Mouse (Mus musculus) limb, embryonic 15.5 days (tissue): ENCODE measurements at regions not wholly inside any gene's neighbourhood (a gene's known extent, or its start where the extent isn't known, plus 50 kb on each side); places are given as distances from the start of the nearest gene placed in this dataset.
A peak's percentile ranks its signal among the peaks of the same experiment; 100 is the strongest.

Source experiments
- ATAC-seq: fragments of 200-750 bp; cut with Nextera tagmentation; 2 replicates; pipeline ENCODE4 v1.8.0; 2017; ENCODE audit warnings: low read depth, moderate TSS enrichment; ENCODE audit not compliant: insufficient number of reproducible peaks, low FRiP score, low TSS enrichment
- H3K27ac ChIP-seq: fragments of 300-500 bp; sonication (generic); 2 replicates; pipeline ENCODE4 v1.5.1; 2015; ENCODE audit warnings: moderate library complexity, mild to moderate bottlenecking, inconsistent platforms
- H3K27me3 ChIP-seq: fragments of 300-500 bp; sonication (generic); 2 replicates; pipeline ENCODE4 v1.6.1; 2015; ENCODE audit warnings: inconsistent platforms
- H3K36me3 ChIP-seq: fragments of 300-500 bp; sonication (generic); 2 replicates; pipeline ENCODE4 v1.6.1; 2015; ENCODE audit warnings: inconsistent platforms
- H3K4me1 ChIP-seq: fragments of 300-500 bp; sonication (generic); 2 replicates; pipeline ENCODE4 v1.6.1; 2015; ENCODE audit warnings: inconsistent platforms
- H3K4me2 ChIP-seq: fragments of 300-500 bp; sonication (generic); 2 replicates; pipeline ENCODE4 v1.6.1; 2015; ENCODE audit warnings: mild to moderate bottlenecking, inconsistent platforms
- H3K4me3 ChIP-seq: fragments of 300-500 bp; sonication (generic); 2 replicates; pipeline ENCODE4 v1.5.1; 2015; ENCODE audit warnings: mild to moderate bottlenecking, inconsistent platforms
- H3K9ac ChIP-seq: fragments of 300-500 bp; sonication (generic); 2 replicates; pipeline ENCODE4 v1.6.1; 2015; ENCODE audit warnings: inconsistent platforms
- H3K9me3 ChIP-seq: fragments of 300-500 bp; sonication (generic); 2 replicates; pipeline ENCODE4 v1.6.1; 2016; ENCODE audit warnings: inconsistent platforms
- whole genome bisulfite sequencing: fragments of 180-500 bp; shearing (Covaris S2); methylation state at CpG from one replicate; pipeline ENCODE4 v1.1.7; 2015; 5-methylcytosine and 5-hydroxymethylcytosine counted together

DNA sequence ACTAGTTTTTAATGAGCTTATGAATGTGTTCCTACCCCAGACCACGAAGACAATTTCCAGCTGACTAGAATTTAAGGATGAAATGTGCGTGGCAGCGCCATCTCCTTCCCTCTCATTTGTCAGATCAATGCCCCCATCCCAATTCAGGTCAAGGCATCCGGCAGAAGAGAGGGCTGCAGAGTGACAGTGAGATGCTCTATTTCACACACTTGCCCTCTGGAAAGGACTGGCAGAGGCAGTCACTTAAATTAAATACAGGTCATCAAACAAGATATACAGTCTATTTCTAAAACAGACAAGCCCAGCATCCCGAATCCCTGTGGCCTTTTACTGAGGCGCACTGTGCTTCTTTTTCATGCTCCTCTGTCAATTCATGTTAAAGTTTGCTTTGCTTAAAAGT, 211.9 kb downstream of the Ptprc start:
- 84% methylated on average over 6 of the region's 6 CpGs for WGBS
- H3K4me2 ChIP-seq, result no peak overlapping the region
- no peaks in the 10 kb centered on the region for H3K9me3 ChIP-seq
- peaks cover 19% of the 10 kb centered on the region for H3K36me3 ChIP-seq
- H3K4me3 ChIP-seq, result no peak overlapping the region
- H3K27me3 ChIP-seq, result no peaks in the 10 kb centered on the region
- no peak overlapping the region for H3K9ac ChIP-seq
- H3K27ac ChIP-seq, result no peak overlapping the region
- H3K4me1 ChIP-seq, result no peaks in the 10 kb centered on the region
- ATAC-seq, result no peak

DNA sequence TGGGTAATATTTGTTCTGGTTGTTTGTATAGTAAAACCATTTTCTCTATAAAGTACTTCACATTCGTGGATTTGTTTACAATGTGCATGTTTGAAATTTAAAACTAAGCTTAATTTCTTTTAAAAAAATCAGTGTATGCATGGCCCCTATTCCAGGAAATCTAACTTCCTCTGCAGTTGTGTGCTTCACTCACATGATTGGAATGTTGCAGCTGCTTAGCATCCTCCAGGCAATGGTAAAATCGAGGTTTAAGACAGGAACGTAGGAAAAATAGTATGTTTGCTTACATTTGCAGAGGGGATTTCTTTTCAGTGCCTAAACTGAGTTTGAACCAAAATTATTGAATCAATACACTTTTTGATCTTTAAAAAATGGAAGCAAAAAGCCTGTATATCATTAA, 217.5 kb downstream of the Ptprc start:
- Histone ChIP-seq H3K27me3 (no peaks in the 10 kb centered on the region), H3K4me2 (no peak overlapping the region), H3K27ac (no peak overlapping the region), H3K36me3 (peaks cover 11% of the 10 kb centered on the region), H3K4me3 (no peak overlapping the region), H3K9me3 (no peaks in the 10 kb centered on the region), H3K4me1 (peaks cover 8% of the 10 kb centered on the region), H3K9ac (no peak overlapping the region)
- no peak for ATAC-seq
- 24% methylated on average over 3 of the region's 3 CpGs for WGBS

DNA sequence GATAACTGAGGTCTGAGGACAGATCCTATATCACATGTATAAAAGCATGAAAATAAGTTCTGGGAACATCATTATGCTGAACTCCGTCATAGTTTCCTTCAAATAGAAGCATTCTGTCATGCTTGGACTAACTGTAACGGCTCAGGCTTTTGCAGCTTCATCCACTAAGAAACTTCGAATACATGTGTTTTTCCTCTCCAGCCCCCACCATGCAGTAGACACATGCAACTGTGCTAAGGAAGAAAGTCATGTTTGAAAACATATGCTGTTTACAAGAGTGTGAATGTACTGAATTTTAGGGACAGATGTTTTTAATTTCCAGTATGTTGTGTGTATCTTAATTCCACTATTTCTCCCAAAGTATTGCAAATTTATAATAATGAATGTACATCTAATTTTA, 219.5 kb downstream of the Ptprc start:
- Histone ChIP-seq H3K36me3 (peaks cover 6% of the 10 kb centered on the region; the same call in 1 of the 2 replicates), H3K9ac (no peak overlapping the region), H3K27ac (peak overlapping the region; percentile 33; the same call in 1 of the 2 replicates), H3K9me3 (no peaks in the 10 kb centered on the region), H3K4me3 (no peak overlapping the region), H3K4me1 (peaks cover 13% of the 10 kb centered on the region), H3K27me3 (no peaks in the 10 kb centered on the region), H3K4me2 (no peak overlapping the region)
- ATAC-seq, result no peak
- WGBS, result 36% methylated on average over 3 of the region's 3 CpGs

DNA sequence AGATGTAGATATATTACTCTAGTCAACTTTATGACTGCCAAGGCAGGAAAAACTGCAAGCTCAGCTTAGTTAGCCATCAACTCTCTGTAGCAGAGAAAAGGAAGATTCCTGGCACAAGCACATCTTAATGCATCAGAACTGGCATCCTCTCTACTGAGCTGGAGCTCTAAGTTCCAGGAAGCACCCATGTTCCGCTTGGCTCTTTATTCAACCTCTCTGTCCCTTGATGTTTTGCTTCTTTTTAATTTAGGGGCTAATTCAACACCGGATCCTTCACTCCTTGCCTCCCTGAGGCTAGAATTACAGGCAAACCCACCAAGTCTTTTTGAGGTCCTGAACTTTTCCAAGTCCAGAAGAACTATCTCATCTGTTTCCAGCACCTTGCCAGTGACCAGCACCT, 220.4 kb downstream of the Ptprc start:
- Histone ChIP-seq H3K9ac (no peak overlapping the region), H3K4me3 (no peak overlapping the region), H3K27me3 (no peaks in the 10 kb centered on the region), H3K36me3 (0 out of 2 replicates have a peak, but pooled peaks cover 3% of the 10 kb centered on the region), H3K27ac (no peak overlapping the region; the same call in 1 of the 2 replicates), H3K4me2 (no peak overlapping the region), H3K4me1 (peaks cover 13% of the 10 kb centered on the region), H3K9me3 (no peaks in the 10 kb centered on the region)
- 69% methylated on average over 2 of the region's 2 CpGs for WGBS
- ATAC-seq, result no peak

DNA sequence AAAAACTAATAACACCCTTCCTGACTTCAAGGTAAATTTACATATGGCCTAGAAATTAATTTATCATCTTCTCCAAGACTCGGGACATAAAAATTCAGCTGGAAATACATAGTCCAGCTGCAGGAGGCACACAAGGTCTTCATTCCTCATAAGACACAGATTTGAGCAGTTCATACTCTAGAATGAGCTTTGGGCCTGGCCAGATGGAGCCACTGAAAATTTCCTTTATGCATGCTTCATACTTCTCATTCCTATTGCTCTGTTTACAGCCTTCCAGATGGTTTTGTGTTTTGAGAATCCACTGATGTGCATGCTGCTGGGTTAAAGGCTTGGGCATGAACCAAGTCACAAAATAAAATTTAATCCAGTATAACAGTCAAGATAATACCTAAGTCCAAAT, 222.1 kb downstream of the Ptprc start:
- no peak overlapping the region for H3K4me2 ChIP-seq
- peaks cover 13% of the 10 kb centered on the region for H3K4me1 ChIP-seq
- 0 out of 2 replicates have a peak, but pooled peaks cover 8% of the 10 kb centered on the region for H3K36me3 ChIP-seq
- H3K9me3 ChIP-seq, result no peaks in the 10 kb centered on the region
- no peaks in the 10 kb centered on the region for H3K27me3 ChIP-seq
- H3K27ac ChIP-seq, result no peak overlapping the region
- no peak overlapping the region for H3K9ac ChIP-seq
- WGBS, result 51% methylated on average over 1 of the region's 1 CpGs
- no peak overlapping the region for H3K4me3 ChIP-seq
- no peak; the same call in 1 of the 2 replicates for ATAC-seq

DNA sequence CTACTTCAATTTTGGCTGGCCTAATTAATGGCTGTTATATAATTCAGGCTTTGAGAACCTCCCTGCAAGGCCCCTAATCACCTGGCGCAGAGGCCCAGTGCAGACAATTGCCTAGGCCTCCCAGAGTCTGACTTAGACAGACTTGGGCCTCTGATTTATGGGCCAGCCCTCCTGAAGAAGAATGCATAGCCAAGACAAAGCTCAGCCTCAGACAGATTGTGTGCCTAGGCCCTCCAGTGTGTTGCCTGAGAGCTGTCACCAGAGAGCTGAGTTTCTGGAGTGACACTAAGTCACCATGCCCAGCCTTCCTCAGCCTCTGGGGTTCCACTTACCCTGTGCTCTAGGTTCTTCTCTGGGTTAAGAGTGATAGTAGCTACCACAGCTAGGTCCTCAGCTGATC, 222.7 kb downstream of the Ptprc start:
- no peak for ATAC-seq
- H3K27ac ChIP-seq, result peak overlapping the region; percentile 59; the same call in 1 of the 2 replicates
- no peaks in the 10 kb centered on the region for H3K9me3 ChIP-seq
- no peaks in the 10 kb centered on the region for H3K27me3 ChIP-seq
- 0 out of 2 replicates have a peak, but pooled peaks cover 8% of the 10 kb centered on the region for H3K36me3 ChIP-seq
- 48% methylated on average over 1 of the region's 1 CpGs for WGBS
- H3K4me2 ChIP-seq, result no peak overlapping the region
- no peak overlapping the region for H3K9ac ChIP-seq
- H3K4me3 ChIP-seq, result no peak overlapping the region
- H3K4me1 ChIP-seq, result peaks cover 13% of the 10 kb centered on the region

DNA sequence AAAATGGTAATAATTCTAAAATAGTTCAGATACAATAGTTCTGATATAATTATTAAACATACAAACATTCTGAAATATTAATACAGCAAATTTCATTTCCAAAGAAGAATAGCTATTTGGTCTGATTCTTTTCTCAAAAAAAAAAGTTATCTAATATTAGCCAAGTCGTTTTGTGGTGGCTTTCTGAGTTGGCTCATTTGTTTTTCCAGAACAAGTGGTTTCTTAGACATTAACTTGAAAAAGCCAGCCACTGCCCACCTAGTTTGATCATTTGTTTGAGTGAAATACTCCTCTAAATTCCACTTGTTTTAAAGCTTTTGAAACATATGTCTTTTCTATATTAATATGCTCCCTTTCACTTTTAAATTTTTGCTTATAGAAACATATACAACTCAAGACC, 227.6 kb downstream of the Ptprc start:
- Histone ChIP-seq H3K4me3 (no peak overlapping the region), H3K9ac (no peak overlapping the region), H3K27ac (no peak overlapping the region), H3K9me3 (no peaks in the 10 kb centered on the region), H3K36me3 (peaks cover 16% of the 10 kb centered on the region), H3K4me1 (peaks cover 4% of the 10 kb centered on the region; the same call in 1 of the 2 replicates), H3K4me2 (no peak overlapping the region), H3K27me3 (no peaks in the 10 kb centered on the region)
- WGBS, result 67% methylated on average over 1 of the region's 1 CpGs
- no peak for ATAC-seq

DNA sequence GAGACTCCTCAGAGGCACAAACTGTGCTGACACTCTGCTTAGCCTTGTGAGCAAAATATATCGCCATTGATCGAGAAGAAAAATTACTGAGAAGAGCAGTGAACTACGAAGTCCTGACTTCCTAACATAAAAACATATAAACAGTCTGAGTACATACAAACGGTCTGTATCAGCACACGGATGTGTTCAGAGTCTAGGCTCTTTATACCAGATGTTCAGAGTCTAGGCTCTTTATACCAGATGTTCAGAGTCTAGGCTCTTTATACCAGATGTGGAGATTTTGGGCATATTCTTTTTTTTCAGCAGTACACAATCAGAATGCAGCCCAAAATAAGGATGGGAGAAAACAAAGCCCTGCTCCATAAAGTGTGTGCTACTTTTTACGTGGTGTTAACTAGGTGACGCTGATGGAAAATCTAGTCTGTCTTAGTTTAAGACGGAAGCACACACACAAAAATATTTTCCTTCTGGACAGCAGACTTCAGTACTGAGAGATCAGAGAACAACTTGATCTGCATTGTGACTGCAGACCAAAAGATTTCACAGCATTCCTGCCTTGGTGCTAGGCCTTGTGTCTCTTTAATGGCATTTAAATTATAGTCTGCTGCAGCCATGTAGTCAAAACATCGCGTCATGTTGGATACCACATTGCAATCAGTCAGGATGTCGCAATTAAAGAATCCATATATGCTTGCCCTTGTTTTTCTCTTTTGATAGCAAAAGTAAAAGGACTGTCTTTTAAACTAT, 233.6 kb downstream of the Ptprc start:
- H3K27me3 ChIP-seq, result no peaks in the 10 kb centered on the region
- no peak; the same call in 1 of the 2 replicates for ATAC-seq
- no peak overlapping the region for H3K27ac ChIP-seq
- 44% methylated on average over 11 of the region's 11 CpGs for WGBS
- H3K36me3 ChIP-seq, result peaks cover 12% of the 10 kb centered on the region
- H3K4me3 ChIP-seq, result no peak overlapping the region
- no peak overlapping the region for H3K4me2 ChIP-seq
- 0 out of 2 replicates have a peak, but pooled peaks cover 8% of the 10 kb centered on the region for H3K4me1 ChIP-seq
- H3K9me3 ChIP-seq, result no peaks in the 10 kb centered on the region
- H3K9ac ChIP-seq, result no peak overlapping the region

DNA sequence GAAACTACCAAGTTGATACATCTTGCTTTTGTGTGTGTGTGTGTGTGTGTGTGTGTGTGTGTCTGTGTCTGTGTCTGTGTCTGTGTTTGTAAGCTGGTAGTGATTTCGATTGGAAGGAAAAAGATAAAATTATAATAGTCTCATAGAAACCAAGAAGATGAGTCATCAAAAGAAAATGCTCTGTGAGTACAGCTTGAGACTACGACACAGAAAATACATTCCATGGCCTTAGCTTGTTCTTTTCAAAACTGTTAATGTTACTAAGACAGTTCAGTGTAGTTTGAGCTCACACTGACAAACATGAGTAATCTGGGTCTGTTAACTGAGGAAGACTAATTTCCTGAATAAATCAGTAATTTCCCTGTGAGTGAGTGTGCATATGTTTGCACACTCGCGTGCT, 239.8 kb downstream of the Ptprc start:
- 59% methylated on average over 4 of the region's 4 CpGs for WGBS
- no peaks in the 10 kb centered on the region for H3K27me3 ChIP-seq
- no peaks in the 10 kb centered on the region for H3K9me3 ChIP-seq
- H3K36me3 ChIP-seq, result peaks cover 23% of the 10 kb centered on the region
- H3K4me2 ChIP-seq, result no peak overlapping the region
- H3K4me3 ChIP-seq, result no peak overlapping the region
- H3K4me1 ChIP-seq, result 0 out of 2 replicates have a peak, but pooled peaks cover 5% of the 10 kb centered on the region
- no peak overlapping the region for H3K27ac ChIP-seq
- no peak for ATAC-seq
- no peak overlapping the region for H3K9ac ChIP-seq

DNA sequence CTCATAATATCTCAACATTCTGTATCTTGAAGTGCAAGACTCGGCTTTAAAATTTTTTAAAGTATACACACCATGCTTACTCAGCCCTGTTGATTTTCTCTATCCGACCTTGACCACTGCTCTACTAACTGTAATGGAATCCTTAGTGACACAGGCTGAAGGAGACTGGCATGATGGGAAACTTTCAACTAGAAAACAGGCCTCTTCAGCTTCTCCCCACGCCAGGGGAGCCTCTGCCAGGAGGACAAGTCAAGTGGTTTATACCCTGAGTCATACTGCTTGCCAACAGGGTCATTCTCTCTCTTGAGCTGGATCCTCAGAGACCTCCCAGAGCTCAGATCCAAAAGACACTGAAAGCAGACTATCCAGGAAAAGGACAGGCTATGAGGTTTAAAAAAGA, 245.7 kb downstream of the Ptprc start:
- Histone ChIP-seq H3K9ac (no peak overlapping the region), H3K4me1 (peaks cover 15% of the 10 kb centered on the region), H3K4me2 (no peak overlapping the region), H3K27me3 (no peaks in the 10 kb centered on the region), H3K4me3 (no peak overlapping the region), H3K36me3 (peaks cover 23% of the 10 kb centered on the region), H3K9me3 (no peaks in the 10 kb centered on the region), H3K27ac (no peak overlapping the region)
- WGBS, result 80% methylated on average over 3 of the region's 3 CpGs
- ATAC-seq, result no peak

DNA sequence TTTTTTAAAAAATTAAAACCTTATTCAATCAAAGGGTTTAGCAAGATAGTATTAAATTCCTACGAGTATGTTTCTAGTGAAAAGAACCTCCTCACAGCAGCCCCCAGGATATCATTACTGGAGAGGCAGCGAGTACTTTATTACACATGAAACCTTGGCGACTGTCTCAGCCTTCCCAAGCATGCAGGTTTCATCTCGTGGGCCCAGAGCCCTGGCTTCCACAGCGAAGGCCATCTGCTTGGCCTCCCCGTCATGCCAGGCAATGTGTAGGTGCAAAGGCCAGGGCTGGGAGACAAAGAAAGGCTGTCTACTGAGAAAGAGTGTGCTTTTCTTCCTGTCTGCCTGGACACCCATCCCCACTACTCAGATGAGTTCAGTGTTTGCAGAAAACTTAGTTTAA, 247.0 kb downstream of the Ptprc start:
- peaks cover 15% of the 10 kb centered on the region for H3K4me1 ChIP-seq
- peaks cover 13% of the 10 kb centered on the region for H3K36me3 ChIP-seq
- no peak overlapping the region for H3K9ac ChIP-seq
- 19% methylated on average over 6 of the region's 6 CpGs for WGBS
- H3K9me3 ChIP-seq, result no peaks in the 10 kb centered on the region
- H3K4me3 ChIP-seq, result no peak overlapping the region
- H3K4me2 ChIP-seq, result no peak overlapping the region
- no peak for ATAC-seq
- no peaks in the 10 kb centered on the region for H3K27me3 ChIP-seq
- H3K27ac ChIP-seq, result peak overlapping the region; percentile 76

DNA sequence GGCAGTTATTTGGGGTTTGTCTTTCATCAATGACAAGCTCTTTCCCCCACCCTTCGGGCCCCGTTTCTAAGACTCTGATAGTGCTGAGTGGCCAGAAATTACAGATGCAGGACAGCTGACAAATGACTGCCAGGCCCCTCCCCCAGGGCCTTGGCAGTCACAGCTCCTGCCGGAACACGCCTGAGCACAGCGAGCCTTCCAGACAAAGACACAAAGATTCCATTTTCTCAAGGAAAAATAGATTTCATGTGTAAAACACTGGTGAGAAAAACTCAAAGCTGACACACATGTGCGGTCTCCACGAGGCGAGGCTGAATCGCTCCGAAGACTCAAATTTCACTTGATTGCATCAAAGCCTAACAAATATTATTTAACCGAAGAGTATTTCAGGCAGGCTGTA, 247.6 kb downstream of the Ptprc start:
- Histone ChIP-seq H3K27me3 (no peaks in the 10 kb centered on the region), H3K4me2 (peak overlapping the region; percentile 24), H3K9me3 (no peaks in the 10 kb centered on the region), H3K9ac (no peak overlapping the region), H3K4me3 (no peak overlapping the region), H3K27ac (peak overlapping the region; percentile 76), H3K4me1 (peaks cover 15% of the 10 kb centered on the region), H3K36me3 (peaks cover 12% of the 10 kb centered on the region)
- WGBS, result 9% methylated on average over 11 of the region's 11 CpGs
- no peak for ATAC-seq
